Mouse (Mus musculus): ENCODE data around the gene Nalcn.
A peak's percentile ranks its signal among the peaks of the same experiment; 100 is the strongest.
"Not testable (repeated sequence)": the region's sequence is repeated elsewhere in the genome, so short reads cannot be mapped to it uniquely, and the experiment has no call there.

The Nalcn gene

GRCm38 (mm10) chr14:123626501-123627179 lies at the start of gene Nalcn:
Nalcn (minus strand) TSS chr14:123627144.
- DNase-seq (ENCODE audit: low spot score in 2 of 2) = peak; percentile 73 to 75

GRCm38 (mm10) chr14:123671076-123671475 lies 44.1 kb upstream of the Nalcn start:
- not testable (repeated sequence) for DNase-seq (ENCODE audit: low spot score in 2 of 2)

DNA sequence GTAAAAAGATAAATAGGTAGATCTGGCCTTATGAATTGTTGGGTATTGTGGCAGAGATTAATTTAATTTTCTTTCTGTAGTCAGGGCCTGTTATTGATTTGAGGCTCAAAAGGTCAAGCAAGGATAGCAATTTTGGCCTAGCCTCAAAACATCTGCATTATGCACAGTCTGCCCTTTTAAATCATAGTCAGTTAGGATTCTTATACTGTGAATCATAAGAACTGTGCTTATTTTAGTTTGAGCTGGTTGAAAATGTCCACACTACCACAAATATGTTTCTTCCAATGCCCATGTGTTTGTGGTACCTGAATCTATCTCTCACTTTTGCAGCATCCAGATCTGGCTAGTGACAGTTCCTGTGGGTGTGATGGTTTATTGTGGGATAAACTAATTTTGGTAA lies 37.5 kb upstream of the Nalcn start:
- peak in 1 of 2 experiments; percentile 13 for DNase-seq (ENCODE audit: low spot score in 2 of 2)

DNA sequence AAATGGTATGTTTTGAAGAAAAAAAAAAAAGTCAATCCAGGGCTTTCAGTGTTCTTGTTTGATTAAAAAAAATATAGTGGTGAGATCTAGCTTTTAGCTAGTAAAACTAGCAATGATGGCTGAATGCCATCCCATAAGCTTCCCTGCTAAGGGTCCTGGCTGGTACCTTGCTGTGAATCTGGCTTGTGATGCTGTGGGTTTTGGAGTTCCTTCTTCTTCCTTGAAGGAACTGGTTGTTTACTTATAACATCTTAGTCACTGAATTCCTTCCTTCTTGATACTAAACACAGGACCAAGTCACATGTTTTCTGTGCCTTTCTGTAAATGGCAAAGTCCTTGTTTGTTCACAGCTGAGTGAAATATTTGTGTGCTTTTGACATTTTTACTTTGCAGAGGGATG lies 36.3 kb upstream of the Nalcn start:
- DNase-seq (ENCODE audit: low spot score in 2 of 2) = no peak

GRCm38 (mm10) chr14:123662386-123662785 lies 35.4 kb upstream of the Nalcn start:
- DNase-seq (ENCODE audit: low spot score in 2 of 2) = no peak

GRCm38 (mm10) chr14:123661091-123661491 lies 34.1 kb upstream of the Nalcn start:
- peak; percentile 18 for DNase-seq (ENCODE audit: low spot score in 2 of 2)

DNA sequence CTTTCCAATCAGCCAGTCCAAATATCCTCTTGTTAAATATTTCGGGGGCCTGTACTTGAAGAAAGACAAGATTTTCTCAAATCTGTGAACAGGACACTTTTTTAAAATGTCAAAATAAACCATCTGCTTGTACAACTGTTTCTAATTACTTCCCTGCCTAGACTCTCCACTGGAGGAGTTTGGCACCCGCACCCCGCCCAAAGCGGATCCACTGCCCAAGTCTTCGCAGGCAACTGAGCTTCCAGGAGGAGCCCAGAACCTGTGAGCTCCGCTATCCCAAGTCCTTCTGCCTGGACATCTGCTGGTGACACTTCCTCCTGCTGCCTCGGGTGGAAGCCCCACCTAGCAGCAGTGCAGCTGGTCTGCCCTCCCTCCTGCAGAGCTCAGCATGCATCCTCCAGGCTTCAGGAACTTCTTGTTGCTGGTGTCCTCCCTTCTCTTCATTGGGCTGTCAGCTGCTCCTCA lies 33.0 kb upstream of the Nalcn start, which contains the start of gene Itgbl1:
Gene Itgbl1 (plus strand): TSS at position 51 of the 465 bp plus-strand sequence.
- DNase-seq (ENCODE audit: low spot score in 2 of 2) = peak; percentile 36 to 40

DNA sequence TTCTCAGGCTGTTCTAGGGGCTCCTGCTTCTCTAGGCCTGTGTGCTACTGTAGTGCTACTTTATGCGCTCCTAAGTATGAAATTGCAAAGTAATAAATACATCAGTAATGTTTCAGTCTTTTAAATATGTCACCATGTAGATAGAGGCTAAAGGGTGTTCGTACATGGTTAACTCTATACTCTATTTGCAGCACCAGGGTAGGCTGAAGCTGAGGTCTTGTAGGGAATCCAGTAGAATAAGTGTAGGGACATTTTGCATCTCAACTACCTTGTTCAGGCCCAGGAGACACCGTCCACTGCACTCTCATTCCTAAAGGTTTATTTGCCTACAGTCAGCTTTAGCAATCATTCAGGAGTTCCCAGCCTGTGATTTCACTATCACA lies 227 bp upstream of the Nalcn start:
- peak in 1 of 2 experiments; percentile 38 for DNase-seq (ENCODE audit: low spot score in 2 of 2)

DNA sequence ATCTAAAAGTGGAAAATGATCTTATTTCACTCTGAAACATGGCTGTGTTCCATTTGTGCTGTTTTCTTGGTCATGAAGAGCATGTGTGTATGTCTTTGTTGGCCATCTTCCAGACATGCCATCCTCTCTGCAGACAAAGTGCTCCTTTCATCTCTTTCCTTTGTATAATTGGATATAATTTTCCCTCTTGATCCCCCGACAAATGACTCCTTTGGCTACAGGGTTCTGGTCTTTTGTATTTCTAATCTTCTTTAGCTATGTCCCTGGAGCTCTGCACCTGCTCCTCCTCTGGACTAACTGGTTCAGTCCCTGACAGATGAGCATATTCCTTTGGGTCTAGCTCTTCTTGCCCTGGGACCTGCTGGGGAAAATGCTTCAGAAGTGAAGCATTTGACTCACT lies 4.0 kb downstream of the Nalcn start:
- peak in 1 of 2 experiments; percentile 20 for DNase-seq (ENCODE audit: low spot score in 2 of 2)

GRCm38 (mm10) chr14:123595265-123595664 lies 31.7 kb downstream of the Nalcn start:
- no peak for DNase-seq (ENCODE audit: low spot score in 2 of 2)

DNA sequence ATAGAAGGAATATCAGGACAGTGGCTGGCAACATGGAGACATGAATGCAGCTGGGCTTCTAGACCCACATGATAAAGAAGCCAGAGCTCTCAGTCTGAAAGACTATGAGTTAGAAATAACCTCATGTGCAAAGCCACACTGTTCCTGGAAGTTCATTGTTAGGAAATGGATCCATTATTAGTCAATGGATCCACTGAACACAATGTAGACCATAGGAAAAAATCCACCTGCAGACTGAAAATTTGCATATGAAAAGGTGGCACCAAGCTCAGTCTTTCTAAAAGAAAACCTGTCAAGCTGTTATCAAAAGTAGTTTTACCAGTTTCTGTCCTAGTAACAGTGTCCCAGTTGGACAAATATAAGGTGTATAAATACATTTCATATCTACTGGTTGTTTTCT lies 39.5 kb downstream of the Nalcn start:
- DNase-seq (ENCODE audit: low spot score in 2 of 2) = no peak

GRCm38 (mm10) chr14:123582433-123582832 lies 44.5 kb downstream of the Nalcn start:
- DNase-seq (ENCODE audit: low spot score in 2 of 2) = no peak

DNA sequence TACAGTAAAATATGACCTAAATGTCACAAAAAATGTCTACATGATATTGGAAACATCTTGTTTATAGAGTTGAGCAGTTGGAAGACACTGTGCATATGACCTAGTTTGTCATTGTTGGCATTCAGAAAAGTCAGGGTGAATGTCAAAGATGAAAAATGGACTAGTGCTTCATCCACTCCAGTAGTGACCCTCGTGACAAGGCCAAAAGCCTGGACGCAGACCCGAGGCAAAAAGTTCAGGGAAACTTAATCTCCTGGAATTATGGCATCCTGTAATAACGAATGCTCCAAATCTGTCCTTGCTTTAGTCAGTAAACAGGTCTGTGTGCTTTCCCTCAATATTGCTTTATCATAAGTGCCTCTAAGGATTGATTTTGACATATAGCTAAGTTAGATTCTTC lies 51.6 kb downstream of the Nalcn start:
- DNase-seq (ENCODE audit: low spot score in 2 of 2) = no peak

- DNase-seq (ENCODE audit: low spot score in 2 of 2) = no peak
Observed at GRCm38 (mm10) chr14:123574936-123575335, 52.0 kb downstream of the Nalcn start.

- DNase-seq (ENCODE audit: low spot score in 2 of 2) = no peak
Observed at GRCm38 (mm10) chr14:123566599-123566998, 60.3 kb downstream of the Nalcn start.

GRCm38 (mm10) chr14:123555533-123555932 lies 71.4 kb downstream of the Nalcn start:
- DNase-seq (ENCODE audit: low spot score in 2 of 2) = no peak

GRCm38 (mm10) chr14:123554936-123555335 lies 72.0 kb downstream of the Nalcn start:
- peak in 1 of 2 experiments; percentile 6 for DNase-seq (ENCODE audit: low spot score in 2 of 2)

- no peak for DNase-seq (ENCODE audit: low spot score in 2 of 2)
Observed at GRCm38 (mm10) chr14:123542362-123542761, 84.6 kb downstream of the Nalcn start.

- no peak for DNase-seq (ENCODE audit: low spot score in 2 of 2)
Observed at GRCm38 (mm10) chr14:123535636-123536035, 91.3 kb downstream of the Nalcn start.

GRCm38 (mm10) chr14:123533000-123533399 lies 93.9 kb downstream of the Nalcn start:
- no peak for DNase-seq (ENCODE audit: low spot score in 2 of 2)

DNA sequence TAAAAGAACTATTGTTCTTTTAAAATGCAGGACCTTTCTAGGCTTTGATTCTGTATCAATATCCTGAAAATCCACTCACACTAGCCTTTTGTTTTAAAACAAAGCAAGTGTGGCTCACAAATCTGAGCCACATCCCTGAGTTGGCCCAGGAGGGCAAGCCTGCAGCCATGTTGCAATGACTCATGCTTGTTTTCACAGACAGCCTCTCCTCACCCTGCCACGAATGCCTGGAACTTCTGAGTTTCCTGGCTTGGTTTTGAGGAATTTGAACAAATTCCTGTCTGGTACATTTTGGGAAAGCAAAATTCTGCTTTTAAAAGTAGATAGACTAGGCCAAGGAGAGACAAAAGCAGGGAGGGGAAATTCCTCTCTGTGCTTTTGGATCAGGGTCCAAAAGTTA lies 95.7 kb downstream of the Nalcn start:
- no peak for DNase-seq (ENCODE audit: low spot score in 2 of 2)

DNA sequence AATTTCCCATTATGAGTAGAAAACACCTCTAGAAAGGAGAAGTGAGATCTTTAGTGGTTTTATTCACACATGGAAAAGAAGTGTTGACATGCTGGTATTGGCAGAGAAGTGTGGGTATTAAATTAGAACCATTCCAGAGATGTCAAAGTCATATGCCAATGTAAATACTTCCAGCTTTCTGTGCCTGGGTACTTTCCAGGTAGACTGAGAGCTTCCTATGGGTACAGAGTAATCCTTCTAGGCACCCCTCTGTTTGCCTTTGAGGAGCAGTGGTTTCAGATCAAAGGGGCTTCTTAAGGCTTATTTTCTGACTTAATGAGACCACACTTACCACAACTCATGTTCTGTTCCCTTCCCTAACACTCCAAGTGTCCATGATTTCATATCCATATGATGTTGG lies 97.8 kb downstream of the Nalcn start:
- no peak for DNase-seq (ENCODE audit: low spot score in 2 of 2)

DNA sequence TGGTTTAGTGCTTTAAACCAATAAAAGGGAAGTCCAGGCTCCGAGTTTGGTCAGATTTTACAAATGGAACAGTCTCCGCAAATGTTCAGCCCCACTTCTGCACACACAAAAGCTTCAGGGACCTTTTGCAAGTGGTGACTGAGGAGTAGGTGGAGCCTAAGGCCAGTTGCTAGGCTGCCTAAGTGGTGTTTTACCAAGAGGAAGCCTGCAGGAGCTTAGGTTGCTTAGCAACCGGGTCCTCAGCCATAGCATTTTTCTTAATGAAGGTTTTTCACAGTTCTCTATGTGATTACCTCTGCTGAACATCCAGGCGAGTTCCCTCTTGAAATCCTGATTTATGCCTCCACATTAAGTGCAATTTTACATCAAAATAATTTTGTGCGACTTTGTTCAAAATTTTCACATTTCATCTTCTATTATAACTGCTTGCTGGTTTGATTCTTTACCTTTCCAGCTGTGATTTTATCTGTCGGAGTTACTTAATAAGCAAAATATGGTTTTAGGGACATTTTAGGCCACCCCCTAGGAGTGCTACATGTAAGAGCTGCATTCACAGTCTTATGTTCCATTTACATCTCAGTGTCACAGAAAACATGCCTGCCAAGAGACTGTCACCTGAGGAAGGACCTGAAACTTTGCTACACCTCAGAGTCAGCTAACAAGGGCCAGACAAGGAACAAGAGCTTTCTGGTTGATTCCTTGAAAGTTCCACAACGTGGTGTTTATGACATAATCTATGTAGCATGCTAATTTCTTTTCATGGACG lies 113.4 kb downstream of the Nalcn start:
- peak; percentile 33 to 70 for DNase-seq (ENCODE audit: low spot score in 2 of 2)
